Mouse (Mus musculus) hindlimb bud, embryonic 11.5 days (tissue): ENCODE results near the gene Fat3.

Experiments used
- DNase-seq: peaks from one replicate; pipeline ENCODE4 v3.0.0-alpha.2; 2012; ENCODE audit warnings: low read depth, low spot score; ENCODE audit errors: extremely low spot score

Gene Fat3

DNA sequence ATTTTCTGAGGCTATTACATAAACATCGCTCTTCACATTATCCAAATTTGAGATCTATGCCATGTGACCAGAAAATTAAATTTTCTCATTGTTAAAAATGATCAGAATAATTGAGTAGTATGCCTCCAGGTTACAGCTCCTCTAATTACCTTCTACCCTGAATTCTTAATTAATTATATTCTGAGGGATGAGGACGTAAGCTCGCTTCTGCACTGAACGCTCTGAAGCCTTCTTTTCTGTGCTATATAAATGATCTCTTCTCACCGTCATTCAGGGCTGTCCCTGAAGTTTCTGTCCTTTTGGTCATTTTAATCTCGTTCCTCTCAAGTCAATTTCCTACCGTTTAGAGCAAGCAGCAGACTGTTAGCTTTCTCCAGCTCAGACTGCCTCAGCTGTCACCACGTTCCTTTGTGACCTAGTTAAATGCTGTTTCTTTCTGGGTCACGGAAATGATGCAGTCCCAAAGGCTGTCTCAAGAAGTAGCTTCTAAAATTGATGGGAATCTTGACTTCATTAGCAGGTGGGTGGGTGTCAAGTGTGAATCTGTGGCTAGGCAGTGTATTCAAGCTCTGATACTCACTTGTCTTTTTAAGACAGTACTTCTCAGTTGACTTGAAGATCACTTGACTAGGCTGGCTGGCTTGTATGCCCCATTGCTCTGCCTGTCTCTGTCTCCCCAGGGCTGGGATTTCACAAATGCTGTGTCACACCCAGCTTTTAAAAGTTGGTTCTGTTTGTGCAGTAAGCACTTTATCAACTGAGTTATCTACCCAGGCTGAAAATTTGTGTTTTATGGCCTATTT is 596.9 kb downstream of the Fat3 start:
- no peak for DNase-seq

DNA sequence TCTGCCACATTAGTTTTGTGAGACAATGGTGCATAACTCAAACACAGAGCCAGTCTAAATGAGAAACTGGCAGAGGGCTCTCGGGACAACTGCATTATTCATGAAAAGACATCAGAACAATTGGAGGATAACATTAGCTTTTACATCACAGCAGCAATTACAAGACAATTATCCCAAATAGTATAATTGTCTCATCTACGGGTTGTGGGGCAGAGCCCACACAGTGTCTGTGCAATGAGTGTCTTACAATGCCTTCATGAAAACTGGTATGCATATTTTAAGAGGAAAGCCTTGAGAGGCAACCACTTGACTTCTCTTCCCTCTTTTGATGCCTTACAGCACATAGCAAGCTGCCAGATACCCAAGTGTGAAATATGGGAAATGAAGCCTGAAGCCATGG is 603.0 kb downstream of the Fat3 start:
- no peak for DNase-seq

DNA sequence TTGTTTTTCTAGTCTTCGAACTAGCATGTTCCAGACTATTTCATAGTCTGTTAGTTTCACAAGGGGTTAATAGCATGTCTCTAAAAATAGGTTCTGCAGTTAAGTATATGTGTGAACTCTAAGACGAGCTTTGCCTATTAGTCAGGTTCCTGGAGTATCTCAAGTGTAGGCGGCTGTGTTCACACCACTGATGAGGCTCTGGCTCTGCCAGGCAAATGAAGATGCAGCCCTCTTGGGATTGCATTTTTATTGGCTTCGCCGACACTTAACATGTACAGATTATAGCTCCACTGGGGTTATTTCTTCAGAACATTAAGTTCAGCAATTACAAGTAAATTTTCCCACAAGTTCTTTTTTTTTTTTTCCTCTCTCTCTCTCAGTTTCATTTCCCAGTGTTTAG is 614.3 kb downstream of the Fat3 start:
- no peak for DNase-seq

DNA sequence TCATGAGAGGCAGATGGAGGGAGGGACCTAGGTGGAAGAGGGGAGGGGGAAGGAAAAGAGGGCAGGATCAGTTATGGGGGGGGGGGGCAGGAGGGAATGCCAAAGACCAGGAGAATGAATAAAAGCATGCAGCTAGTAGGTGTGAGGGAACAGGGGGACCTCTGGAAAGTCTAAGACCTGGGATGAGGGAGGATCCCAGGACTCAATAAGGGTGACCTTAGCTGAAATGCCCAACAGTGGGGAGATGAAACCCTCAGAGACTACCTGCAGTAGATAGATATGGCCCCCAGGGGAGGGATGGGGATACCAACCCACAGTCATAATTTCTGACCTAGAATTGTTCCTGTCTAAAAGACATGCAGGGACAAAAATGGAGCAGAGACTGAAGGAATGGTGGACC is 620.3 kb downstream of the Fat3 start:
- DNase-seq = no peak

DNA sequence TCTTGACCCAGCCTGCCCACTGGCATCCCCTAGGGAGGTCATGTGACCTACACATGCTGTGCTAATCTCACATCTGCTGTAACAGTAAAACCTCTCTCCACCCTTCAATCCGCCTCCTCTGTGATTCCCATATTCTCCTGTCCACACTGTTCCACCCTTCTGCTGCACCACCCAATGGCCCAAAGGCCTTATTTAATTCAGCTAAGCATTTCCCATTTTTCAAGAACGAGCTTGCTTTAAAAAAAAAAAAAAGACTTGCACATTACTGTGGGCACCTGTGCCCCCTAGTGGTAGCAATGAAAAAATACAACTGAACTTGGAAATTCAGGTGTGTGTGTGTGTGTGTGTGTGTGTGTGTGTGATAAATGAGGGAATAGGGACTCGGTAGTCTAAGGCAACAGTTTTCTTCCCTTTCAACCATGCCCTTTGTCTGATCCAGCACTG is 620.9 kb downstream of the Fat3 start:
- DNase-seq = peak; percentile 18

DNA sequence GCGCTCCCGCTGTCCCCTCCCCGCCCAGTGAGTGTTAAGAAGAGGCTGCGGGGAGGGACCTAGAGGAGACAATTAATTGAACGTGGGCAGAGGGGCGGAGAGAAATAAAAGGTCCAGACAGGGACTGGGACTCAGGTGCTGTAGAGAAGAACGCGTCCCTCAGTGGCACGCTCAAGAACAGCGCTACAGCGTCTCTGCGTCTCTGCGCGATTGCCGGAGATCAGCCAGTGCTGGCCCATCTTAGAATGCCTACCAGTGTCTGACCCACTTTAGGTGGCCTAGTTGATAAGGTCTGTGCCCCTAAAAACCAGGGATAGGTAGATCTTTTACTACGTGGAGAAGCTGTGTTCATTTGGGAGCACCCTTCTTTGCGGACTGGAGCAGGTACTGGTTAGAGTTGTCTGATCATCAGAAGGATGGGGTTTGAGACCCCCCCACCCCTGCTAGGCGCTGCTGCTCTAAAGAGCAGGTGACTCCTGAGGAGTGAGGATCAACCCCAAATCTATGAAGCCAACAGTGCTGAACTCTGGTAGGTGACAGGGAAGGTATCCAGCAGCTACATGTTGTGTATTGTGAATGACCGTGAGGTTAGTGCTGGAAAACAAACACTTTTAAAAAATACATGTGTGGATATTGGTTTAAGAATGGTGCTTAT is 626.5 kb downstream of the Fat3 start, which contains the start of gene Mtnr1b:
Gene Mtnr1b, minus strand, starts transcription at position 51 of the 655 bp plus-strand sequence.
- DNase-seq = no peak

DNA sequence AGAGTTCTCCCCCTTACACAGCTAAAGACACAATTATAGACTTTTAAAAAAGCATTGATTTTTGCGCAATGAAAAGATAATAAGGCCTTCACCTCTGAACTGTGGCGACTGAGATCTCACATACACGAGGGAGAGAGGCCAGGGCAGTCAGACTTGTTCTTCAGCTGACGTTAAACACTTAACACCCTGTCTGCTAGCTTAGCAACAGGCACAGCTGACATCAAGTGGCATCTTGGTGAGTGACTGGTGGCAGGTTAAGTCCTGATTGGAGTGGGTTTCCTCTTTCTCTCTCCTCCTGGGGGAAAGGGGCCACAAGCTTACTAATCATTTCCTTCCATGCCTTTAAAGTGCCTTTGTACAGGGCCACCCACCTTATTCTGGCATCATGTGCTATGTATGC is 631.1 kb downstream of the Fat3 start:
- no peak for DNase-seq

DNA sequence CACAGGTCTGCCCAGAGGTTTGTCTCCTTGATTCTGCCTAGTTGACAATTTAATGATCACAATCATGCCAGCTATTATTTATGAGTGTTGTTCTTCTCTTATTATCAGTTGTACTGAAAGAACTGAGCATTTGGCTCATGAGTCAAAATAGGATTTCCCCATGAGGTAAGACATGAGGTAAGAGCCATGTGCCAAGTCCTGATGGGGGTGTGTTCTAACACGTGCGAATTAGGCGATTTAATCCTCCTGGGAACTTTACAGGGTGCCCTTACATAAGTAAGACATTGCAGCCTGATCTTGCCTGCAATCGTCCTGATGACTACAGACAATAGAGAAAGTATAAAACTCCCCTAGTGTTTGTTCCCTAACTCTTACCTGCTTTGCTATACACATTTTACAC is 631.6 kb downstream of the Fat3 start:
- DNase-seq = no peak

DNA sequence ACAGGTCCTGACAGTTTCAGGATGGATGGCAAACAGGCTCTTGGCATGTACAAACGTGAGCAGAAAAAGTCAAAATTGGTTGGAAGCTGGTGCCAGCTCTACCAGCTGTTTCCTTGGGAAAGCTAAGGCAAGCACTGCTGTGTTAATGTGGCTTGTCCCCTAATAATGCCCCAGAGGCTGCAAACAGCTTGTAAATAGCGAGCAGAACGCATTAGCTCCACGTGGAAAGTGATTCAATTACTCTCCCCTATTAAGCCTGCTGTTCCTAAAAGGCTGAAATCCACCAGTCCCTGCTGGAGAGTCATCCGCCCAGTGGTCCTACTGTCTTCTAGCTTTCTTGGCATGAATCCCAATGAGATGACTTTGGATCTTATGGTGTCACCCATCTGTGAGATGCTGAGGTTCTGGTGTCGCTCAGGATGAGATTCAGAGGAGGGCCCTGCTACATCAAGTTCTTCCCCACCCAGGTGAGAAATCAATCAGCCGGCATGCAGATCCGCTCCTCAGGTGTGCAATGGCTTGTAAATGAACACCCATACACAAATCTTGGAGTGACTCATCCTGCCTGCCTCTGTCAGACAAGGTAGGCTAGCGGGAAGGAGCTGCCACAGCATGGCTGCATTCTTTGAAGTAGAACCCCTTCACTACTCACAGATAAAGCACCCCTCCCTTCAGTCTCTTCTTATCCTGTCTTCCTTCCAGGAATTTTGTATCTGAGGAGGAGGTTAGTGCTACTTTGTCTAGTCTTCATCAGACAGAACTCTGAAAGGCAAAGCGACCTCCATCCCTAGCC is 634.6 kb downstream of the Fat3 start:
- peak; percentile 28 for DNase-seq

DNA sequence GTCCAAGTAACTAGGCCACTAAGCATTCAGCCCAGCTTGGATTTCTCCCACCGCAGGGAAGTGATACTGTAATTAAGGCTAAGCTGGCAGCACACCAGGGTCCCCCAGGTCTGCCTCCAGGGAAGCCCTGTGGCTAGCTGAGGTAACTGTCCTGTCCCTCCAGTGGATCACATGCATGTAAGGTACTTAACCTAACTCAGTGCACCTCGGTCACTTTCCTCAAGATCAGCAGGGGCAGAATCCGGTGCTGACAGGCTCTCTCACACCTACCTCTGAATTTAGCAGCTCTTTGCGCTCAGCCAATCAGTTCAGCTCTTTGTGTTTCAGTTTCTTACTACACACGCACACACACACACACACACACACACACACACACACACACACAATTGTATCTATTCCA is 639.7 kb downstream of the Fat3 start:
- no peak for DNase-seq
